Mouse (Mus musculus): ENCODE results near the gene Mrpl16. TPM values are rescaled to one million over a fixed set of nuclear protein-coding genes. Genes with fewer than 3 reads are reported as not detected.

Gene Mrpl16
- 53.8 and 55.6 TPM in 2 replicates for polyA plus RNA-seq (2015; fragmentation: Nextera tagmentation; extraction: Ambion mirVana)

- H3K4me1 ChIP-seq (replicated peaks) = peaks cover 14% of the 10 kb centered on the region
- peak within 1 kb of the TSS; percentile 82 for H3K4me3 ChIP-seq (replicated peaks)
- H3K4me2 ChIP-seq = peak within 1 kb of the TSS; percentile 78
- no peaks in the 10 kb centered on the region for H3K27me3 ChIP-seq
- ATAC-seq (ENCODE audit: low read depth) (peak; percentile 91), DNase-seq (peak; percentile 78)
- H3K36me3 ChIP-seq = peaks cover 33% of the 10 kb centered on the region
- peak within 1 kb of the TSS; percentile 81 for H3K9ac ChIP-seq
- no peaks in the 10 kb centered on the region for H3K9me3 ChIP-seq (replicated peaks)
- 1% methylated on average over 30 of the region's 30 CpGs for WGBS (ENCODE audit: insufficient replicate concordance)
- H3K27ac ChIP-seq = peak within 1 kb of the TSS; percentile 75
These were observed at the start of gene Mrpl16 for GRCm38 (mm10) chr19:11770205-11770892. Gene Mrpl16 (plus strand): TSS chr19:11770391.

GRCm38 (mm10) chr19:11723870-11724269 is 46.3 kb upstream of the Mrpl16 start:
- Histone ChIP-seq H3K9me3 (replicated peaks) (no peaks in the 10 kb centered on the region), H3K4me3 (replicated peaks) (no peak overlapping the region), H3K4me1 (replicated peaks) (peaks cover 33% of the 10 kb centered on the region), H3K36me3 (no peaks in the 10 kb centered on the region), H3K27ac (no peak overlapping the region), H3K4me2 (no peak overlapping the region), H3K27me3 (no peaks in the 10 kb centered on the region), H3K9ac (no peak overlapping the region)
- no peak for DNase-seq
- WGBS (ENCODE audit: insufficient replicate concordance) = 79% methylated on average over 2 of the region's 2 CpGs
- no peak for ATAC-seq (ENCODE audit: low read depth)

- Histone ChIP-seq H3K27ac (no peak overlapping the region), H3K4me3 (replicated peaks) (no peak overlapping the region), H3K27me3 (no peaks in the 10 kb centered on the region), H3K36me3 (no peaks in the 10 kb centered on the region), H3K9me3 (replicated peaks) (no peaks in the 10 kb centered on the region), H3K4me1 (replicated peaks) (peaks cover 33% of the 10 kb centered on the region), H3K4me2 (no peak overlapping the region), H3K9ac (no peak overlapping the region)
- ATAC-seq (ENCODE audit: low read depth) (no peak), DNase-seq (no peak)
- WGBS (ENCODE audit: insufficient replicate concordance) = 73% methylated on average over 6 of the region's 6 CpGs
These were observed 45.9 kb upstream of the Mrpl16 start for GRCm38 (mm10) chr19:11724275-11724674.

GRCm38 (mm10) chr19:11725915-11726314 is 44.3 kb upstream of the Mrpl16 start:
- H3K4me1 ChIP-seq (replicated peaks) = peaks cover 33% of the 10 kb centered on the region
- no peak overlapping the region for H3K4me2 ChIP-seq
- H3K27me3 ChIP-seq = no peaks in the 10 kb centered on the region
- peak overlapping the region; percentile 73 for H3K27ac ChIP-seq
- no peak overlapping the region for H3K4me3 ChIP-seq (replicated peaks)
- 10% methylated on average over 2 of the region's 2 CpGs for WGBS (ENCODE audit: insufficient replicate concordance)
- H3K36me3 ChIP-seq = no peaks in the 10 kb centered on the region
- no peaks in the 10 kb centered on the region for H3K9me3 ChIP-seq (replicated peaks)
- DNase-seq (peak; percentile 20), ATAC-seq (ENCODE audit: low read depth) (peak; percentile 88)
- no peak overlapping the region for H3K9ac ChIP-seq

- H3K4me1 ChIP-seq (replicated peaks) = peaks cover 33% of the 10 kb centered on the region
- H3K36me3 ChIP-seq = no peaks in the 10 kb centered on the region
- peak; percentile 55 for DNase-seq
- H3K27ac ChIP-seq = 0 out of 2 replicates have a peak overlapping the region, but pooled peaks have one; percentile 0
- no peaks in the 10 kb centered on the region for H3K9me3 ChIP-seq (replicated peaks)
- peak; percentile 83 for ATAC-seq (ENCODE audit: low read depth)
- H3K9ac ChIP-seq = no peak overlapping the region
- WGBS (ENCODE audit: insufficient replicate concordance) = 33% methylated on average over 5 of the region's 5 CpGs
- no peak overlapping the region for H3K4me2 ChIP-seq
- no peaks in the 10 kb centered on the region for H3K27me3 ChIP-seq
- H3K4me3 ChIP-seq (replicated peaks) = no peak overlapping the region
These were observed 42.9 kb upstream of the Mrpl16 start for GRCm38 (mm10) chr19:11727304-11727703.

- peaks cover 25% of the 10 kb centered on the region for H3K4me1 ChIP-seq (replicated peaks)
- no peaks in the 10 kb centered on the region for H3K36me3 ChIP-seq
- WGBS (ENCODE audit: insufficient replicate concordance) = 59% methylated on average over 1 of the region's 1 CpGs
- H3K4me2 ChIP-seq = no peak overlapping the region
- no peak overlapping the region for H3K9ac ChIP-seq
- no peak overlapping the region for H3K27ac ChIP-seq
- ATAC-seq (ENCODE audit: low read depth) = no peak
- H3K27me3 ChIP-seq = no peaks in the 10 kb centered on the region
- no peak for DNase-seq
- no peak overlapping the region for H3K4me3 ChIP-seq (replicated peaks)
- H3K9me3 ChIP-seq (replicated peaks) = no peaks in the 10 kb centered on the region
These were observed 39.9 kb upstream of the Mrpl16 start for GRCm38 (mm10) chr19:11730278-11730677.

- DNase-seq = no peak
- no peaks in the 10 kb centered on the region for H3K9me3 ChIP-seq (replicated peaks)
- no peak overlapping the region for H3K9ac ChIP-seq
- WGBS (ENCODE audit: insufficient replicate concordance) = 12% methylated on average over 1 of the region's 1 CpGs
- H3K27me3 ChIP-seq = no peaks in the 10 kb centered on the region
- H3K4me3 ChIP-seq (replicated peaks) = no peak overlapping the region
- H3K36me3 ChIP-seq = no peaks in the 10 kb centered on the region
- ATAC-seq (ENCODE audit: low read depth) = peak; percentile 73
- no peak overlapping the region for H3K27ac ChIP-seq
- H3K4me2 ChIP-seq = no peak overlapping the region
- peaks cover 11% of the 10 kb centered on the region for H3K4me1 ChIP-seq (replicated peaks)
These were observed 33.7 kb upstream of the Mrpl16 start for GRCm38 (mm10) chr19:11736455-11736854.

- ATAC-seq (ENCODE audit: low read depth) (peak; percentile 87), DNase-seq (peak; percentile 24)
- H3K9me3 ChIP-seq (replicated peaks) = no peaks in the 10 kb centered on the region
- H3K4me3 ChIP-seq (replicated peaks) = no peak overlapping the region
- H3K9ac ChIP-seq = no peak overlapping the region
- no peak overlapping the region for H3K27ac ChIP-seq
- H3K4me1 ChIP-seq (replicated peaks) = peaks cover 16% of the 10 kb centered on the region
- H3K27me3 ChIP-seq = no peaks in the 10 kb centered on the region
- H3K36me3 ChIP-seq = no peaks in the 10 kb centered on the region
- H3K4me2 ChIP-seq = no peak overlapping the region
These were observed 24.5 kb upstream of the Mrpl16 start for GRCm38 (mm10) chr19:11745680-11746079.

GRCm38 (mm10) chr19:11747298-11747697 is 22.9 kb upstream of the Mrpl16 start, which contains the start of gene Gif:
Gene Gif (plus strand): TSS chr19:11747554.
- DNase-seq (no peak), ATAC-seq (ENCODE audit: low read depth) (no peak)
- Histone ChIP-seq H3K27me3 (no peaks in the 10 kb centered on the region), H3K9ac (no peak within 1 kb of the TSS), H3K4me1 (replicated peaks) (peaks cover 16% of the 10 kb centered on the region), H3K27ac (no peak within 1 kb of the TSS), H3K4me3 (replicated peaks) (no peak within 1 kb of the TSS), H3K36me3 (no peaks in the 10 kb centered on the region), H3K9me3 (replicated peaks) (no peaks in the 10 kb centered on the region), H3K4me2 (no peak within 1 kb of the TSS)
- WGBS (ENCODE audit: insufficient replicate concordance) = 72% methylated on average over 2 of the region's 2 CpGs

- Histone ChIP-seq H3K36me3 (no peaks in the 10 kb centered on the region), H3K4me2 (no peak overlapping the region), H3K27me3 (no peaks in the 10 kb centered on the region), H3K9me3 (replicated peaks) (no peaks in the 10 kb centered on the region), H3K9ac (no peak overlapping the region), H3K27ac (no peak overlapping the region), H3K4me1 (replicated peaks) (no peaks in the 10 kb centered on the region; the same call in 1 of the 2 replicates), H3K4me3 (replicated peaks) (no peak overlapping the region)
- DNase-seq (no peak), ATAC-seq (ENCODE audit: low read depth) (no peak)
- WGBS (ENCODE audit: insufficient replicate concordance) = 58% methylated on average over 3 of the region's 3 CpGs
These were observed 5.1 kb upstream of the Mrpl16 start for GRCm38 (mm10) chr19:11765059-11765458.

- H3K36me3 ChIP-seq = no peaks in the 10 kb centered on the region
- ATAC-seq (ENCODE audit: low read depth) (no peak), DNase-seq (no peak)
- H3K9me3 ChIP-seq (replicated peaks) = no peaks in the 10 kb centered on the region
- no peak overlapping the region for H3K9ac ChIP-seq
- 41% methylated on average over 4 of the region's 4 CpGs for WGBS (ENCODE audit: insufficient replicate concordance)
- no peak overlapping the region for H3K27ac ChIP-seq
- peaks cover 8% of the 10 kb centered on the region for H3K4me1 ChIP-seq (replicated peaks)
- H3K4me2 ChIP-seq = no peak overlapping the region
- no peaks in the 10 kb centered on the region for H3K27me3 ChIP-seq
- H3K4me3 ChIP-seq (replicated peaks) = no peak overlapping the region
These were observed 3.8 kb upstream of the Mrpl16 start for GRCm38 (mm10) chr19:11766413-11766812.

- no peaks in the 10 kb centered on the region for H3K27me3 ChIP-seq
- H3K36me3 ChIP-seq = peaks cover 12% of the 10 kb centered on the region
- H3K27ac ChIP-seq = no peak overlapping the region
- no peak for ATAC-seq (ENCODE audit: low read depth)
- no peak overlapping the region for H3K9ac ChIP-seq
- no peaks in the 10 kb centered on the region for H3K9me3 ChIP-seq (replicated peaks)
- H3K4me3 ChIP-seq (replicated peaks) = no peak overlapping the region
- DNase-seq = peak; percentile 15
- peaks cover 14% of the 10 kb centered on the region for H3K4me1 ChIP-seq (replicated peaks)
- no peak overlapping the region for H3K4me2 ChIP-seq
- WGBS (ENCODE audit: insufficient replicate concordance) = 3% methylated on average over 3 of the region's 3 CpGs
These were observed 2.0 kb upstream of the Mrpl16 start for GRCm38 (mm10) chr19:11768163-11768562.

Measured in liver, embryonic 13.5 days (tissue).